Mouse (Mus musculus): ENCODE data around the gene Slc35e2. TPM values are rescaled to one million over a fixed set of nuclear protein-coding genes. Genes with fewer than 3 reads are reported as not detected.
A peak's percentile ranks its signal among the peaks of the same experiment; 100 is the strongest.

Gene Slc35e2
- polyA plus RNA-seq, 1 experiment from 2014 or later = 6.2 TPM

DNA sequence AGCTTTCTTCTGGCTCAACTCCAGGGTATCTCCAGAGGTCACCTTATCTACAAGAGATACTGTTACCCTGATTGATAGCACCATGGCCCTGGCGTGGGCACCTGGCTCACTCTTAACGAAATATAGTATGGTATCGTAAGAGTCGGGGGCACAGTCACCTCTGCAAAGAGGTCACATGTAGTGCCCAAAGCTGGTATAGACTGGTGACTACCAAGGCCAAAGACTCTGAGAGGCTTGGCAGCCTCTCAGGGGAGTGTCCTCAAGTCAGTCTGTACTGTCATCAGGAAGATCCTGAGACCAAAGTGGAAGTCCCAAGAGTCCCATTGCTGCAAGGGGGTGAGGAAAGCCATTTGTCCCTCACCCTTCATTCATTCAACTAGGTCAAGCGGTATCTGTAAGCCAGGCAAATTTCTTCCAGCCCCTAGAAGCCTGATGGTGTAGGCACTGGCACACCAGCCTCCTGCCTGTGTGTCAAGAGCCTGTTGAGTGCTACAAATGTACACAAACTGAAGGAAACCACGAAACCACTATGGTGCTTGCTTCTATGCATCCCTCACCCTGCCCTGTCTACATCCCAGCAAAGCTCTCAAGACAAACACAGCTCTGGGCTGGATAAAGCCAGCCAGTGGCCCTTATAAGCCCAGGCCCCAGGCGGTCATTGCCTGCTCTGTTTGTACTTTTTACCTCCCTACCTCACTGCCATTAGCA, 10.1 kb upstream of the Slc35e2 start:
- H3K27me3 ChIP-seq (replicated peaks; ENCODE audit: control insufficient read depth, insufficient read depth, low read length) = no peaks in the 10 kb centered on the region
- no peak overlapping the region for H3K4me3 ChIP-seq (ENCODE audit: low read length)
- no peak for ATAC-seq
- no peak overlapping the region for H3K27ac ChIP-seq (ENCODE audit: low read length)
- WGBS = 77% methylated on average over 7 of the region's 7 CpGs
- H3K36me3 ChIP-seq (ENCODE audit: control insufficient read depth, insufficient read depth, low read length) = peaks cover 7% of the 10 kb centered on the region; the same call in 1 of the 2 replicates
- no peaks in the 10 kb centered on the region for H3K9me3 ChIP-seq (ENCODE audit: control insufficient read depth, low read length)
- H3K9ac ChIP-seq (ENCODE audit: low read depth, low read length) = no peak overlapping the region
- H3K4me2 ChIP-seq (ENCODE audit: low read depth, low read length) = no peak overlapping the region
- H3K4me1 ChIP-seq (ENCODE audit: control insufficient read depth, insufficient read depth, low read length) = no peaks in the 10 kb centered on the region

- no peak for ATAC-seq
- no peak overlapping the region for H3K27ac ChIP-seq (ENCODE audit: low read length)
- no peaks in the 10 kb centered on the region for H3K9me3 ChIP-seq (ENCODE audit: control insufficient read depth, low read length)
- no peak overlapping the region for H3K4me2 ChIP-seq (ENCODE audit: low read depth, low read length)
- 59% methylated on average over 1 of the region's 1 CpGs for WGBS
- no peak overlapping the region for H3K4me3 ChIP-seq (ENCODE audit: low read length)
- H3K4me1 ChIP-seq (ENCODE audit: control insufficient read depth, insufficient read depth, low read length) = no peaks in the 10 kb centered on the region
- H3K9ac ChIP-seq (ENCODE audit: low read depth, low read length) = no peak overlapping the region
- H3K36me3 ChIP-seq (ENCODE audit: control insufficient read depth, insufficient read depth, low read length) = no peaks in the 10 kb centered on the region; the same call in 1 of the 2 replicates
- no peaks in the 10 kb centered on the region for H3K27me3 ChIP-seq (replicated peaks; ENCODE audit: control insufficient read depth, insufficient read depth, low read length)
Observed at GRCm38 (mm10) chr4:155593780-155594179, 7.4 kb upstream of the Slc35e2 start.

DNA sequence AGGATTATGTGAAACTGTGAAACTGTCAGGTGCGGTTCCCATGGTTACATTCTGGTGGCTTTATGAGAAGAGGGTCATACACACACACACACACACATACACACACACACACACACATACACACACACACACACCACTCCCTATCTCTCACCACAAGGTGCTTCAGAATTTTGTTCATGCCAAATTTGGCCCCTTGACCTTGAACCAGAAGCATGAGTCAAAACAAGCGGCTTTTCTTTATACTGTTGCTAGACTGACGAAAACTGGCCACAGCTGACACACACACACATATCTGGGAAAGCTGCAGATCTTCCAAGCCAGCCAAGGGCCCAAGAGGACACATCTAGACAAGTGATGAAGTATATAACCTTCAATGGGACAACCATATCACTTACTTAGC, 5.4 kb upstream of the Slc35e2 start:
- Histone ChIP-seq H3K27ac (ENCODE audit: low read length) (no peak overlapping the region), H3K9ac (ENCODE audit: low read depth, low read length) (no peak overlapping the region), H3K27me3 (replicated peaks; ENCODE audit: control insufficient read depth, insufficient read depth, low read length) (no peaks in the 10 kb centered on the region), H3K4me2 (ENCODE audit: low read depth, low read length) (no peak overlapping the region), H3K4me1 (ENCODE audit: control insufficient read depth, insufficient read depth, low read length) (no peaks in the 10 kb centered on the region), H3K36me3 (ENCODE audit: control insufficient read depth, insufficient read depth, low read length) (no peaks in the 10 kb centered on the region), H3K9me3 (ENCODE audit: control insufficient read depth, low read length) (no peaks in the 10 kb centered on the region), H3K4me3 (ENCODE audit: low read length) (no peak overlapping the region)
- no peak for ATAC-seq
- 76% methylated on average over 3 of the region's 3 CpGs for WGBS

DNA sequence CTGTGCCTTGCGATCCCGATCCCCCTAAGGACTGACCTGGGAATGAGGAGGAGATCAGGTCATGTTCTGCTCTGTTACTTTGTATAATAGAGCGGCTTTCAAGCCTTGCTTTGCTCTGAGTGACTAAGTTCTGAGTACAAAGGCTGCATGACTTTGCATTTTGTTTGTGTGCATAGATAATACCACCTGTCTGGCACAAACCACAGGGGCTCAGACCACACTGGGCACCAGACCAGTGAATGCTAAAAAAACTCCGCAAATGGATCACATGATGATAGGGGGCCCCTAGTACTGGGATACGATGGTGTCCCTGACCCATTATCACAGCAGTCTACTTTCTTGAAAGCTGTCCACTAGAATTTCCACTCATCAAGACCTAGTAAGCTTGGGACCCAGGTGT, 4.6 kb upstream of the Slc35e2 start:
- no peak overlapping the region for H3K4me3 ChIP-seq (ENCODE audit: low read length)
- WGBS = 82% methylated on average over 5 of the region's 5 CpGs
- no peak overlapping the region for H3K9ac ChIP-seq (ENCODE audit: low read depth, low read length)
- no peak for ATAC-seq
- no peak overlapping the region for H3K27ac ChIP-seq (ENCODE audit: low read length)
- H3K9me3 ChIP-seq (ENCODE audit: control insufficient read depth, low read length) = no peaks in the 10 kb centered on the region
- no peaks in the 10 kb centered on the region for H3K4me1 ChIP-seq (ENCODE audit: control insufficient read depth, insufficient read depth, low read length)
- H3K4me2 ChIP-seq (ENCODE audit: low read depth, low read length) = no peak overlapping the region
- H3K27me3 ChIP-seq (replicated peaks; ENCODE audit: control insufficient read depth, insufficient read depth, low read length) = no peaks in the 10 kb centered on the region
- no peaks in the 10 kb centered on the region for H3K36me3 ChIP-seq (ENCODE audit: control insufficient read depth, insufficient read depth, low read length)

DNA sequence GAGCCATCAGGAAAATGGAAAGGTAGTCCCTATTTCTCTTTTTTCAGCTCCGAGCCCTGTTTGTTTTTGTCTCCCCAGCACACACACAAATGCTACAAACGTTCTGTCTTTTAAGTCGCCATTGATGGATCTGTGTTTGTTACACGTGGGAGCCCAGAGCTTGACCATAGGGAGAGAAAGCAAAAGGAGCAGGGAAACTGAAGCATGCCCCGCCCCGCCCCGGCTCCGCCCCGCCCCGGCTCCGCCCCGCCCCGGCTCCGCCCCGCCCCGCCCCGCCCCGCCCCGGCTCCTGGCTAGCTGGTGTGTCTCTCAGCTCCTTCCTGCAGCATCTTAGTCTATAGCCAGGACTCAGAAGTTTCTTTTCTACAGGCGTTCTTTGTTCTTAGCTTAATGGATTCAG, 2.7 kb upstream of the Slc35e2 start:
- no peaks in the 10 kb centered on the region for H3K9me3 ChIP-seq (ENCODE audit: control insufficient read depth, low read length)
- H3K27me3 ChIP-seq (replicated peaks; ENCODE audit: control insufficient read depth, insufficient read depth, low read length) = no peaks in the 10 kb centered on the region
- no peak overlapping the region for H3K4me2 ChIP-seq (ENCODE audit: low read depth, low read length)
- ATAC-seq = no peak
- no peak overlapping the region for H3K9ac ChIP-seq (ENCODE audit: low read depth, low read length)
- no peak overlapping the region for H3K4me3 ChIP-seq (ENCODE audit: low read length)
- 18% methylated on average over 20 of the region's 20 CpGs for WGBS
- H3K4me1 ChIP-seq (ENCODE audit: control insufficient read depth, insufficient read depth, low read length) = peaks cover 9% of the 10 kb centered on the region; the same call in 1 of the 2 replicates
- no peaks in the 10 kb centered on the region for H3K36me3 ChIP-seq (ENCODE audit: control insufficient read depth, insufficient read depth, low read length)
- no peak overlapping the region for H3K27ac ChIP-seq (ENCODE audit: low read length)

DNA sequence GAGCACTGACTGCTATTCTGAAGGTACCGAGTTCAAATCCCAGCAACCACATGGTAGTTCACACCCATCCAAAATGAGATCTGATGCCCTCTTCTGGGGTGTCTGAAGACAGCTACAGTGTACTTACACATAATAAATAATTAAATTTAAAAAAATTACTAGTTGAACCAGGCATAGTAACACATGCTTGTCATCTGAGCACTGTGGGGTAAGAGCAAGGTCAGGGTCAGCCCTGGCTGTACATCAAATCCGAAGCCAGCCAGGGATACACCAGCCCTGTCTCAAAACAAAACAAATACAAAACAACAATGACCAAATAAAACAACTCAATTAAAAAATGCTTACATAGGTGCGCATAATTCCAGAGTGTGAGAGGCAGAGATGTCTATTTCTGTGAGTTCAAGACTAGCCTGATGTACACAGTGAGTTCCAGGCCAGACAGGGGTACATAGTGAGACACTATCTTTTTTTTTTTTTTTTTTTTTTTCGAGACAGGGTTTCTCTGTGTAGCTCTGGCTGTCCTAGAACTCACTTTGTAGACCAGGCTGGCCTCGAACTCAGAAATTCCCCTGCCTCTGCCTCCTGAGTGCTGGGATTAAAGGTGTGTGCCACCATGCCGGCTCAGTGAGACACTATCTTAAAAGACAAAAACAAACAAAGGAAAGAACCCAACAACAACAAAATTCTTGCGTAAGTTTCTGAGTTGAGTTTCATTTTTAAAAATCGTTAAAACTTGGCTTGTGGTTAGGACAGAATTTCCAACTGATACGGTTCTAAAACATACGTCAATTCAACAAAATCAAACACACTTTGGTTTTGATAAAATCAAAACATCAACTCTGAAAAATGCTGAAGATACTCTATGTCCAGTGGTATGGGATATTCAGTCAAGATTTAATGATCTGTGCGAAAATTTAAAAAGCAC, 1.1 kb upstream of the Slc35e2 start:
- H3K27ac ChIP-seq (ENCODE audit: low read length) = no peak overlapping the region; the same call in 1 of the 2 replicates
- H3K4me2 ChIP-seq (ENCODE audit: low read depth, low read length) = peak overlapping the region; percentile 80
- H3K4me1 ChIP-seq (ENCODE audit: control insufficient read depth, insufficient read depth, low read length) = peaks cover 9% of the 10 kb centered on the region
- no peaks in the 10 kb centered on the region for H3K27me3 ChIP-seq (replicated peaks; ENCODE audit: control insufficient read depth, insufficient read depth, low read length)
- H3K9me3 ChIP-seq (ENCODE audit: control insufficient read depth, low read length) = no peaks in the 10 kb centered on the region
- no peaks in the 10 kb centered on the region for H3K36me3 ChIP-seq (ENCODE audit: control insufficient read depth, insufficient read depth, low read length)
- ATAC-seq = no peak
- 87% methylated on average over 10 of the region's 11 CpGs for WGBS
- 0 out of 2 replicates have a peak overlapping the region, but pooled peaks have one; percentile 55 for H3K9ac ChIP-seq (ENCODE audit: low read depth, low read length)
- H3K4me3 ChIP-seq (ENCODE audit: low read length) = peak overlapping the region; percentile 98

DNA sequence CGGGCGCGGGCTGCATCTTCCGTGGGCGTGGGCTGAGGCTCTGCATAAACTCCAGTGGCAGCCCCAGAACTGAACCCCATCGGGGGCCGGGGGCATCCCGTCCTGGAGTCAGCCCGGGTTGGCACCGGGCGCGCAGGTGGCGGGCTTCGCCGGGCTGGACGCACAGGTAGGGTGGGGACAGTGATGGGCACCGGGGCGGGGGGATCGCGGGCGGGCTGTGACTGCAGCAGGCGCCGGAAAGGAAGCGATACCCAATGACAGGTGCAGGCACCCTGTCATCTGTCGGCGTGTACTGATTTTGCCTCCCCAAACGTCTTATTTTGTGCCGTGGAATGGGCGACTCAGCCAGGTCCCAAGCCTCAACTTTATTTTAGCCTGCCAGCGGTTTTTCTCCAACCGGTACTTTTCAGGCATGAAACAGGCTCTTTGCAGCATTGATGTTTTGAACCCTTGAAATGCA, 811 bp downstream of the Slc35e2 start:
- WGBS = under 1% methylated on average over 31 of the region's 31 CpGs
- H3K9me3 ChIP-seq (ENCODE audit: control insufficient read depth, low read length) = no peaks in the 10 kb centered on the region
- H3K9ac ChIP-seq (ENCODE audit: low read depth, low read length) = peak overlapping the region; percentile 98
- ATAC-seq = no peak
- H3K4me2 ChIP-seq (ENCODE audit: low read depth, low read length) = peak overlapping the region; percentile 80
- H3K4me1 ChIP-seq (ENCODE audit: control insufficient read depth, insufficient read depth, low read length) = peaks cover 9% of the 10 kb centered on the region
- H3K4me3 ChIP-seq (ENCODE audit: low read length) = peak overlapping the region; percentile 98
- peak overlapping the region; percentile 99 for H3K27ac ChIP-seq (ENCODE audit: low read length)
- H3K27me3 ChIP-seq (replicated peaks; ENCODE audit: control insufficient read depth, insufficient read depth, low read length) = no peaks in the 10 kb centered on the region
- no peaks in the 10 kb centered on the region for H3K36me3 ChIP-seq (ENCODE audit: control insufficient read depth, insufficient read depth, low read length)

DNA sequence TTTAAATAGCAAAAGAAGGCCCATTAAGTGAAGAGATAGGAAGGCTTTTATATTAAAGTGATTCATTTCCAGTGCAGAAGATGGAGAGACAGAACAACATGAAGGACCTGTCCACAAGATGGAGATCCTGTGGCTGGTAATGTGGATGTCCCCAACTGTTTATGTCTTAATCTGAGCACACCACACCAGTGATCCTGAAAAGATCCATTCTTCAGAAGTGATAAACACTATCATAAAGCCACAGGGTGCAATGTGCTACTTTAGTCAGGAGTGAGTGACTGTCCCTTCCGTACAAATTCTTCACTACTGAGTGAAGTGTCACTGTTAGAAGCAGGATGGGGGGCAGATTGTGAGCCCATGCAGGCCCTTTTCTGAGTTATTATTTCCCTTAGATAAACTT, 1.5 kb downstream of the Slc35e2 start:
- Histone ChIP-seq H3K4me1 (ENCODE audit: control insufficient read depth, insufficient read depth, low read length) (peaks cover 9% of the 10 kb centered on the region), H3K9ac (ENCODE audit: low read depth, low read length) (0 out of 2 replicates have a peak overlapping the region, but pooled peaks have one; percentile 98), H3K36me3 (ENCODE audit: control insufficient read depth, insufficient read depth, low read length) (no peaks in the 10 kb centered on the region), H3K9me3 (ENCODE audit: control insufficient read depth, low read length) (no peaks in the 10 kb centered on the region), H3K4me3 (ENCODE audit: low read length) (peak overlapping the region; percentile 98; the same call in 1 of the 2 replicates), H3K4me2 (ENCODE audit: low read depth, low read length) (peak overlapping the region; percentile 80), H3K27me3 (replicated peaks; ENCODE audit: control insufficient read depth, insufficient read depth, low read length) (no peaks in the 10 kb centered on the region), H3K27ac (ENCODE audit: low read length) (no peak overlapping the region)
- 89% methylated on average over 1 of the region's 1 CpGs for WGBS
- no peak for ATAC-seq

- no peaks in the 10 kb centered on the region for H3K36me3 ChIP-seq (ENCODE audit: control insufficient read depth, insufficient read depth, low read length)
- no peak overlapping the region for H3K4me2 ChIP-seq (ENCODE audit: low read depth, low read length)
- ATAC-seq = no peak
- H3K9me3 ChIP-seq (ENCODE audit: control insufficient read depth, low read length) = no peaks in the 10 kb centered on the region
- no peak overlapping the region for H3K4me3 ChIP-seq (ENCODE audit: low read length)
- H3K9ac ChIP-seq (ENCODE audit: low read depth, low read length) = no peak overlapping the region
- no peaks in the 10 kb centered on the region for H3K27me3 ChIP-seq (replicated peaks; ENCODE audit: control insufficient read depth, insufficient read depth, low read length)
- H3K27ac ChIP-seq (ENCODE audit: low read length) = no peak overlapping the region
- peaks cover 9% of the 10 kb centered on the region for H3K4me1 ChIP-seq (ENCODE audit: control insufficient read depth, insufficient read depth, low read length)
- 94% methylated on average over 6 of the region's 6 CpGs for WGBS
Observed at GRCm38 (mm10) chr4:155603801-155604200, 2.6 kb downstream of the Slc35e2 start.
